Mouse (Mus musculus): ENCODE results near the gene Slc2a5. TPM values are rescaled to one million over a fixed set of nuclear protein-coding genes. Genes with fewer than 3 reads are reported as not detected.

Gene Slc2a5
- total and polyA plus RNA-seq, 2 experiments from 2014 or later: 0.42 TPM; not detected in 1

DNA sequence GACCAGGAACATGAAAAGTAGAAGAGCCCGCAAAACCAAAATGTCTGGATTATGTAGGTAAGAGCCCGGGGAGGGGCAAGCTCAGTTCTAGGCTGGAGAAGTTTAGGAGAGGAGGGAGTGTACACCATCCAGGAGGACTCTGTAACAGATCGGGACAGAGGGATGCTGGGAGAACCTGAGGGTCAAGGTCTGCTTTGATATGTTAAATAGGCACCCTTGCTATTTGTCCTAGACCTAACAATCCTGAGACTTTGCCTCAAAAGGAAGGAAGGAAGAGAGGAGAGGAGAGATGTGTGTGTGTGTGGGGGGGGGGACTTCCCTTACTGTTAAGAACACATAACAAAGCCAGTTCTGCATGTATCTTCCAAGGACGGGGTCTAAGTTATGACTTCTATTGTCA, 36.2 kb downstream of the Slc2a5 start:
- no peak overlapping the region for H3K9ac ChIP-seq (replicated peaks; ENCODE audit: low read depth, low read length)
- H3K4me3 ChIP-seq (ENCODE audit: low read depth, low read length): no peak overlapping the region
- no peaks in the 10 kb centered on the region for H3K9me3 ChIP-seq (replicated peaks; ENCODE audit: control insufficient read depth, low read length)
- H3K27me3 ChIP-seq (ENCODE audit: control insufficient read depth, insufficient read depth, low read length): no peaks in the 10 kb centered on the region
- ATAC-seq (ENCODE audit: insufficient read depth, low read depth): no peak
- no peak for DNase-seq (ENCODE audit: low spot score)
- H3K36me3 ChIP-seq (replicated peaks; ENCODE audit: control insufficient read depth, insufficient read depth, low read length): no peaks in the 10 kb centered on the region
- no peak for TF ChIP-seq CTCF (IDR thresholded peaks at IDR 0.05; ENCODE audit: low read depth)
- TF ChIP-seq EP300 (IDR thresholded peaks at IDR 0.05; ENCODE audit: low read depth): no peak
- H3K4me1 ChIP-seq (ENCODE audit: control insufficient read depth, insufficient read depth): no peaks in the 10 kb centered on the region
- no peak overlapping the region for H3K27ac ChIP-seq (ENCODE audit: low read depth)
- no peak overlapping the region for H3K4me2 ChIP-seq (ENCODE audit: low read depth, low read length)
- 80% methylated on average over 4 of the region's 4 CpGs for WGBS

DNA sequence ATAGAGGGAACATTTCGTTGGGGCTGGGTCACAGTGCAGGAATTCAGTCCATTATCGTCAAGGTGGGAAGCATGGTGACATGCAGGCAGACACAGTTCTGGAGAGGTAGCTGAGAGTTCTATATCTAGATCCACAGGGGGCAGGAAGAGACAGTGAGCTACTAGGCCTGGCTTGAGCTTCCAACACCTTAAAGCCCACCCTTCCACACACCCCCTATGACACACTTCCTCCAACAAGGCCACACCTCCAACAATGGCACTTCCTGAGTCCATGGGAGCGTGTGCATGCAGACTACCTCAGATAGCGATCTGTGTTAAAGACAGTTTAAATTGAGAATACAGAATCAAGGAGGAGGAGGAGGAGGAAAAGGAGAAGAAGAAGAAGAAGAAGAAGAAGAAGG, 36.6 kb downstream of the Slc2a5 start:
- whole genome bisulfite sequencing: 73% methylated on average over 4 of the region's 4 CpGs
- H3K4me2 ChIP-seq (ENCODE audit: low read depth, low read length): no peak overlapping the region
- no peak for ATAC-seq (ENCODE audit: insufficient read depth, low read depth)
- no peak overlapping the region for H3K27ac ChIP-seq (ENCODE audit: low read depth)
- no peak for DNase-seq (ENCODE audit: low spot score)
- H3K9me3 ChIP-seq (replicated peaks; ENCODE audit: control insufficient read depth, low read length): no peaks in the 10 kb centered on the region
- TF ChIP-seq EP300 (IDR thresholded peaks at IDR 0.05; ENCODE audit: low read depth) (no peak), CTCF (IDR thresholded peaks at IDR 0.05; ENCODE audit: low read depth) (no peak)
- no peaks in the 10 kb centered on the region for H3K36me3 ChIP-seq (replicated peaks; ENCODE audit: control insufficient read depth, insufficient read depth, low read length)
- H3K9ac ChIP-seq (replicated peaks; ENCODE audit: low read depth, low read length): no peak overlapping the region
- H3K4me3 ChIP-seq (ENCODE audit: low read depth, low read length): no peak overlapping the region
- no peaks in the 10 kb centered on the region for H3K27me3 ChIP-seq (ENCODE audit: control insufficient read depth, insufficient read depth, low read length)
- H3K4me1 ChIP-seq (ENCODE audit: control insufficient read depth, insufficient read depth): no peaks in the 10 kb centered on the region

DNA sequence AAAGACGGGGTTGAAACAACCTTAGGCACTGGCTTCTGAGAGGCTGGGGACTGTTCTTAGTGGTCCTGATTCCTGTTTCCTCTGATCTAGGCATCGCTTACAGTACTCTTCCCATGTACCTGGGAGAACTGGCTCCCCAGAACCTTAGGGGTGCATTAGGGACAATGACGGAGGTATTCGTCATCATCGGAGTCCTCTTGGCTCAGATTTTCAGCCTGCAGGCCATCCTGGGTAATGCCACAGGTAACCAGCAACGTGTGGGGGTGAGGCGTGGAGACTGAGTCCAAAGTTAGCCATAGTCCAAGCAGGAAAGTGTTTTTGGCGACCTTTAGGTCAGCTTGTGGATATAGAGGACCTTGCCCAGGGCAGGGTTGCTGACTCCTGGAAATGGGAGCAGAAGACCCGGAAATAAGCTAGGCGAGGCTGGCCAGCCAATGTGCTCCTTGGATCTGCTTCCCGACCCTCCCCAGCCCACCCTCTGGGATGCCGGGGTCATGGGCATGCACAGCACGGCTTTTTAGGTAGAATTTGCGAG, 38.3 kb downstream of the Slc2a5 start:
- DNase-seq (ENCODE audit: low spot score): no peak
- no peaks in the 10 kb centered on the region for H3K27me3 ChIP-seq (ENCODE audit: control insufficient read depth, insufficient read depth, low read length)
- TF ChIP-seq CTCF (IDR thresholded peaks at IDR 0.05; ENCODE audit: low read depth) (no peak), EP300 (IDR thresholded peaks at IDR 0.05; ENCODE audit: low read depth) (no peak)
- 67% methylated on average over 14 of the region's 14 CpGs for WGBS
- no peak overlapping the region for H3K4me3 ChIP-seq (ENCODE audit: low read depth, low read length)
- no peaks in the 10 kb centered on the region for H3K9me3 ChIP-seq (replicated peaks; ENCODE audit: control insufficient read depth, low read length)
- H3K27ac ChIP-seq (ENCODE audit: low read depth): no peak overlapping the region
- H3K4me1 ChIP-seq (ENCODE audit: control insufficient read depth, insufficient read depth): no peaks in the 10 kb centered on the region
- ATAC-seq (ENCODE audit: insufficient read depth, low read depth): no peak
- H3K36me3 ChIP-seq (replicated peaks; ENCODE audit: control insufficient read depth, insufficient read depth, low read length): no peaks in the 10 kb centered on the region
- no peak overlapping the region for H3K9ac ChIP-seq (replicated peaks; ENCODE audit: low read depth, low read length)
- no peak overlapping the region for H3K4me2 ChIP-seq (ENCODE audit: low read depth, low read length)

GRCm38 (mm10) chr4:150159458-150159857, 40.4 kb downstream of the Slc2a5 start:
- no peaks in the 10 kb centered on the region for H3K27me3 ChIP-seq (ENCODE audit: control insufficient read depth, insufficient read depth, low read length)
- H3K4me3 ChIP-seq (ENCODE audit: low read depth, low read length): no peak overlapping the region
- H3K9me3 ChIP-seq (replicated peaks; ENCODE audit: control insufficient read depth, low read length): no peaks in the 10 kb centered on the region
- H3K36me3 ChIP-seq (replicated peaks; ENCODE audit: control insufficient read depth, insufficient read depth, low read length): no peaks in the 10 kb centered on the region
- WGBS: 59% methylated on average over 2 of the region's 2 CpGs
- H3K9ac ChIP-seq (replicated peaks; ENCODE audit: low read depth, low read length): no peak overlapping the region
- H3K27ac ChIP-seq (ENCODE audit: low read depth): no peak overlapping the region
- no peaks in the 10 kb centered on the region for H3K4me1 ChIP-seq (ENCODE audit: control insufficient read depth, insufficient read depth)
- no peak for DNase-seq (ENCODE audit: low spot score)
- no peak overlapping the region for H3K4me2 ChIP-seq (ENCODE audit: low read depth, low read length)
- TF ChIP-seq CTCF (IDR thresholded peaks at IDR 0.05; ENCODE audit: low read depth) (no peak), EP300 (IDR thresholded peaks at IDR 0.05; ENCODE audit: low read depth) (no peak)
- no peak for ATAC-seq (ENCODE audit: insufficient read depth, low read depth)

DNA sequence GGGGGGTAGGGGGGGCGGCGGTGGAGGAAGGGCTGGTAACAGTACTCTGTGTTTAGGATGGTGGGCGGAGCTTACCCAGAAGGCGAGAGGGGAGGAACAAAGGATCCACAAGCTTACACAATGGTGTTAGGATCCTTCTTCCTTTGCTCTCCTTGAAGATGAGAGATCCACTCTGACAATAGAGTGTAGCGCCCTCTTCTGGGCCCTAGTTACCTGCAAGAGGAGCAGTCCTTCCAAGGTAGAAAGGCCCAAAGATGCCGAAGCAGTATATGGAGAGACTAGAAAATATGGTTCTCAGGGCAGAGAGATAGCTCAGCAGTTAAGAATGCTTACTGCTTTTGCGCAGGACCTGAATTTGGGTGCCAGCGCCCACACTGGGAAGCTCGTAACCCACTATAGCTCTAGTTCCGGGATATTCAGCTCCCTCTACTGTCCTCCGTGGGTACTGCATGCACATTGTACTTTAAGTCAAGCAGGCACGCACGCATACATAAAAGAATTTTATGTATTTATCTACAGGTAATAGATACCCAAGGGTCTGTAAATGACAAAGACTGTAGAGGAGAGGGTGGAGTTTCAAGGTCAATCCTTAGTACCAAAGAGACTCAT, 43.6 kb downstream of the Slc2a5 start:
- no peak overlapping the region for H3K4me3 ChIP-seq (ENCODE audit: low read depth, low read length)
- H3K36me3 ChIP-seq (replicated peaks; ENCODE audit: control insufficient read depth, insufficient read depth, low read length): no peaks in the 10 kb centered on the region
- ATAC-seq (ENCODE audit: insufficient read depth, low read depth) (no peak), DNase-seq (ENCODE audit: low spot score) (no peak)
- no peaks in the 10 kb centered on the region for H3K27me3 ChIP-seq (ENCODE audit: control insufficient read depth, insufficient read depth, low read length)
- WGBS: 68% methylated on average over 13 of the region's 13 CpGs
- H3K27ac ChIP-seq (ENCODE audit: low read depth): no peak overlapping the region
- no peaks in the 10 kb centered on the region for H3K9me3 ChIP-seq (replicated peaks; ENCODE audit: control insufficient read depth, low read length)
- H3K4me2 ChIP-seq (ENCODE audit: low read depth, low read length): no peak overlapping the region
- TF ChIP-seq CTCF (IDR thresholded peaks at IDR 0.05; ENCODE audit: low read depth) (no peak; the same call in 1 of the 2 replicates), EP300 (IDR thresholded peaks at IDR 0.05; ENCODE audit: low read depth) (no peak)
- no peak overlapping the region for H3K9ac ChIP-seq (replicated peaks; ENCODE audit: low read depth, low read length)
- no peaks in the 10 kb centered on the region for H3K4me1 ChIP-seq (ENCODE audit: control insufficient read depth, insufficient read depth)

DNA sequence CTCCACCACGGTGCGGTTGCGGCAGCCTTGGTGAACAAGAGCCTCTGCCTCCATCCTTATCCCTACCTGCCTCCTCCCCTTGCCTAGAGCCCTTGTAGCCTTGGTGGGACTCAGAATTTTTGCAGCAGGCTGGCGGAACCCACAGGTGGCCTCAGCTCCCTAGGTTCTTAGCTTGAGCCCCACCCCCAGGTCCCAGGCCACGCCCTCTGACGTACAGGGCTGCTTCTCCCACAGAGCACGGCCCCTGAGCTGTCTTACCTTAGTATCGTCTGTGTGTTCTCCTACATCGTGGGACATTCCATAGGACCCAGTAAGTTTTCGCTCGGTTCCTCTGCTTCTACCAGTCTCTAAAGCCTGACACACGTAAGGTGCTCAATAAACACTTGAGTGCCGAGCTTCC, 45.8 kb downstream of the Slc2a5 start:
- TF ChIP-seq CTCF (IDR thresholded peaks at IDR 0.05; ENCODE audit: low read depth) (no peak), EP300 (IDR thresholded peaks at IDR 0.05; ENCODE audit: low read depth) (no peak)
- no peaks in the 10 kb centered on the region for H3K27me3 ChIP-seq (ENCODE audit: control insufficient read depth, insufficient read depth, low read length)
- H3K27ac ChIP-seq (ENCODE audit: low read depth): no peak overlapping the region
- no peaks in the 10 kb centered on the region for H3K4me1 ChIP-seq (ENCODE audit: control insufficient read depth, insufficient read depth)
- no peaks in the 10 kb centered on the region for H3K9me3 ChIP-seq (replicated peaks; ENCODE audit: control insufficient read depth, low read length)
- H3K9ac ChIP-seq (replicated peaks; ENCODE audit: low read depth, low read length): no peak overlapping the region
- H3K4me3 ChIP-seq (ENCODE audit: low read depth, low read length): no peak overlapping the region
- H3K36me3 ChIP-seq (replicated peaks; ENCODE audit: control insufficient read depth, insufficient read depth, low read length): no peaks in the 10 kb centered on the region
- WGBS: 34% methylated on average over 13 of the region's 13 CpGs
- no peak for DNase-seq (ENCODE audit: low spot score)
- H3K4me2 ChIP-seq (ENCODE audit: low read depth, low read length): no peak overlapping the region
- ATAC-seq (ENCODE audit: insufficient read depth, low read depth): no peak
